Mouse (Mus musculus) lung, embryonic 14.5 days (tissue): Measurements from ENCODE around the gene P3h3. TPM values are rescaled to one million over a fixed set of nuclear protein-coding genes. Genes with fewer than 3 reads are reported as not detected.
A peak's percentile ranks its signal among the peaks of the same experiment; 100 is the strongest.
"Not testable (repeated sequence)": the region's sequence is repeated elsewhere in the genome, so short reads cannot be mapped to it uniquely, and the experiment has no call there.

ENCODE experiments used
- ATAC-seq: fragments of 200-750 bp; cut with Nextera tagmentation; 2 replicates; pipeline ENCODE4 v1.8.0; 2017; ENCODE audit warnings: mild to moderate bottlenecking, moderate TSS enrichment, moderate library complexity; ENCODE audit not compliant: insufficient read depth
- DNase-seq: peaks from one replicate; pipeline ENCODE4 v3.0.0-alpha.2; 2015
- H3K27ac ChIP-seq: fragments of 300-500 bp; sonication (generic); 2 replicates; pipeline ENCODE4 v1.5.1; 2014; ENCODE audit warnings: low read depth, mild to moderate bottlenecking, moderate library complexity
- H3K27me3 ChIP-seq: fragments of 300-500 bp; sonication (generic); 2 replicates; pipeline ENCODE4 v1.6.1; 2014; ENCODE audit warnings: low read length, control low read depth; ENCODE audit not compliant: insufficient read depth
- H3K36me3 ChIP-seq: fragments of 300-500 bp; sonication (generic); 2 replicates; pipeline ENCODE4 v1.6.1; 2014; ENCODE audit warnings: control low read depth; ENCODE audit not compliant: insufficient read depth
- H3K4me1 ChIP-seq: fragments of 300-500 bp; sonication (generic); 2 replicates; pipeline ENCODE4 v1.6.1; 2014; ENCODE audit warnings: antibody characterized with exemption, control low read depth; ENCODE audit not compliant: insufficient read depth
- H3K4me2 ChIP-seq: fragments of 300-500 bp; sonication (generic); 2 replicates; pipeline ENCODE4 v1.6.1; 2014; ENCODE audit warnings: mild to moderate bottlenecking
- H3K4me3 ChIP-seq: fragments of 300-500 bp; sonication (generic); 2 replicates; pipeline ENCODE4 v1.5.1; 2014; ENCODE audit warnings: low read depth, low read length
- H3K9ac ChIP-seq: fragments of 300-500 bp; sonication (generic); 2 replicates; pipeline ENCODE4 v1.6.1; 2014
- H3K9me3 ChIP-seq: fragments of 300-500 bp; sonication (generic); 2 replicates; pipeline ENCODE4 v1.6.1; 2016; ENCODE audit warnings: low read depth, low read length, control low read depth
- CTCF ChIP-seq: IDR thresholded peaks from 2 replicates; pipeline ENCODE4 v1.5.1; 2016; ENCODE audit warnings: antibody characterized with exemption, low read depth
- WGBS: fragments of 180-500 bp; shearing (Covaris S2); extraction: QIAGEN DNeasy Blood & Tissue Kit; methylation state at CpG from one replicate; pipeline ENCODE4 v1.1.7; 2014; 5-methylcytosine and 5-hydroxymethylcytosine counted together
- polyA plus RNA-seq: library from polyadenylated mRNA; unstranded; fragments of >200 nt; fragmentation: Nextera tagmentation; extraction: Ambion mirVana; gene quantifications from 2 replicates; pipeline ENCODE4 v1.2.1, GENCODE M21; 2014

Gene P3h3
- polyA plus RNA-seq, 1 experiment from 2014 or later: 34.3 TPM

DNA sequence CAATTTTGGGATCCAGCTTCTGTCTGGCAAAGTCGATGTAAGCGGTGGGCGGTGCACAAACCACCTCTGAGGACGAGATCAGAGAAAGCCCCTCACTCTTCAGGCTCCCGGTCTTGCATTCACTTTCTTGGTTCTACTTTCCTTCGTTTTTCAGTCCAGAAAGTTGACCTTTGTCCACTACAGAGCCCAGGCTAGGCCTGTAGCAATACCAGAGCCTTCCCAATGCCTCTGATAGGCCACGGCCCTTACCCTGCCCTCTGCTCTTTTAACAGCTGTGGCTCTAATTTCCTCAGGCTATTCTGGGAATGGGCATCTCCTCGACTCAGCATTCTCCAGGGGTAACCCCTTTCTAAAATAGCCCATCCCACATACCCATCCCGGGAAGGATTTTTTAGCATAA, 44.7 kb downstream of the P3h3 start:
- Histone ChIP-seq H3K9ac (peak overlapping the region; percentile 85), H3K27me3 (no peaks in the 10 kb centered on the region), H3K4me2 (peak overlapping the region; percentile 64), H3K4me1 (peaks cover 18% of the 10 kb centered on the region), H3K4me3 (peak overlapping the region; percentile 76), H3K9me3 (no peaks in the 10 kb centered on the region), H3K36me3 (peaks cover 56% of the 10 kb centered on the region), H3K27ac (peak overlapping the region; percentile 96)
- 10% methylated on average over 9 of the region's 9 CpGs for WGBS
- no peak for TF ChIP-seq CTCF
- DNase-seq (peak; percentile 20), ATAC-seq (no peak)

- Histone ChIP-seq H3K36me3 (peaks cover 47% of the 10 kb centered on the region), H3K4me3 (peak overlapping the region; percentile 76), H3K4me2 (peak overlapping the region; percentile 64), H3K9ac (peak overlapping the region; percentile 85), H3K9me3 (no peaks in the 10 kb centered on the region), H3K4me1 (peaks cover 18% of the 10 kb centered on the region), H3K27me3 (no peaks in the 10 kb centered on the region), H3K27ac (no peak overlapping the region)
- no peak for TF ChIP-seq CTCF
- WGBS: 70% methylated on average over 24 of the region's 24 CpGs
- ATAC-seq (no peak), DNase-seq (no peak)
Observed at GRCm38 (mm10) chr6:124811701-124812560, 45.6 kb downstream of the P3h3 start.

- no peaks in the 10 kb centered on the region for H3K27me3 ChIP-seq
- H3K36me3 ChIP-seq: peaks cover 41% of the 10 kb centered on the region
- TF ChIP-seq CTCF: no peak
- H3K4me3 ChIP-seq: no peak overlapping the region
- 76% methylated on average over 4 of the region's 4 CpGs for WGBS
- H3K9me3 ChIP-seq: no peaks in the 10 kb centered on the region
- ATAC-seq (no peak), DNase-seq (no peak)
- no peak overlapping the region for H3K9ac ChIP-seq
- peaks cover 18% of the 10 kb centered on the region for H3K4me1 ChIP-seq
- no peak overlapping the region for H3K27ac ChIP-seq
- H3K4me2 ChIP-seq: no peak overlapping the region
Observed at GRCm38 (mm10) chr6:124811403-124811665, 46.2 kb downstream of the P3h3 start.

DNA sequence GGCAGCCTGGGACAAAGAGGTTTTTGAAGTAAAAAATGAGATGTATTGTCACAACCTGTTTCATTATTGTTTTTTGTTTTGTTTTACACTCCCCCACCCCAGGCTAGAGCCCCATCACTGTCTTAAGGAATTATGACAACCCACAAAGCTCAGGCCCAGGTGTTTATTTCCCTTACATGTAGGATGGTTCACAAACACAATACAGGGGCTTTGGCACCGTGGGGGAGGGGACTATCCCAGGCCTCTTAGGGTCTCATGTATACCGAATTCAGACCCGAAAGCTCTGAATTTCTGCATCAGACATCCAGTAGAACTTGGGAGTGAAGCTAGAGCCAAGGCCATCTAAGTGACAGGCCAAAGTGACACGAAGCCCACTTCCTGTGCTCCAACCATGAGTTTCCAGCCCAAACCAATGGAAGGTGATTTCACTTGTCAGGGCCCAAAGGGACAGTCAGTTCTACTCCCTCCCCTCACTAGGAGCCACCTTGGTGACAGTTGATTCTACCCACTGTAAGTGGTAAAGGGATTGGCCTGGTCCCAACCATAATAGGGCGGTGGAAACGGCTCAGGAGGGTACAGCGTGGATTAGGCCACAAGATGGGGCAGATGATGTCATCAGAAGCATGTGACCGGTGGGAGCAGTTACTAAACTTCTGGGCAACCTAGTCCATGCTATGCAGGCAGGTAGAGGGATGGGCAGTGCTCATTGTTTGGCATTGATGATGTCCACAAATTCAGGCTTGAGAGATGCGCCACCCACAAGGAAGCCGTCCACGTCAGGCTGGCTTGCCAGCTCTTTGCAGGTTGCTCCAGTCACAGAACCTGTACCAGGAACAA, 46.8 kb downstream of the P3h3 start:
- Histone ChIP-seq H3K4me1 (peaks cover 21% of the 10 kb centered on the region), H3K4me3 (0 out of 2 replicates have a peak overlapping the region, but pooled peaks have one; percentile 1), H3K36me3 (peaks cover 35% of the 10 kb centered on the region)
- not testable (repeated sequence) for H3K27ac ChIP-seq, DNase-seq, H3K4me2 ChIP-seq, H3K9me3 ChIP-seq, ATAC-seq, H3K9ac ChIP-seq, H3K27me3 ChIP-seq
- WGBS: 77% methylated on average over 11 of the region's 11 CpGs

GRCm38 (mm10) chr6:124809775-124810538, 47.6 kb downstream of the P3h3 start:
- TF ChIP-seq CTCF: no peak
- Histone ChIP-seq H3K27me3 (no peaks in the 10 kb centered on the region), H3K9me3 (no peaks in the 10 kb centered on the region), H3K4me1 (peaks cover 21% of the 10 kb centered on the region), H3K4me3 (peak overlapping the region; percentile 59), H3K36me3 (peaks cover 28% of the 10 kb centered on the region), H3K27ac (peak overlapping the region; percentile 90), H3K4me2 (peak overlapping the region; percentile 98), H3K9ac (peak overlapping the region; percentile 68)
- no peak for DNase-seq
- ATAC-seq: no peak; the same call in 1 of the 2 replicates
- WGBS: 36% methylated on average over 14 of the region's 14 CpGs

DNA sequence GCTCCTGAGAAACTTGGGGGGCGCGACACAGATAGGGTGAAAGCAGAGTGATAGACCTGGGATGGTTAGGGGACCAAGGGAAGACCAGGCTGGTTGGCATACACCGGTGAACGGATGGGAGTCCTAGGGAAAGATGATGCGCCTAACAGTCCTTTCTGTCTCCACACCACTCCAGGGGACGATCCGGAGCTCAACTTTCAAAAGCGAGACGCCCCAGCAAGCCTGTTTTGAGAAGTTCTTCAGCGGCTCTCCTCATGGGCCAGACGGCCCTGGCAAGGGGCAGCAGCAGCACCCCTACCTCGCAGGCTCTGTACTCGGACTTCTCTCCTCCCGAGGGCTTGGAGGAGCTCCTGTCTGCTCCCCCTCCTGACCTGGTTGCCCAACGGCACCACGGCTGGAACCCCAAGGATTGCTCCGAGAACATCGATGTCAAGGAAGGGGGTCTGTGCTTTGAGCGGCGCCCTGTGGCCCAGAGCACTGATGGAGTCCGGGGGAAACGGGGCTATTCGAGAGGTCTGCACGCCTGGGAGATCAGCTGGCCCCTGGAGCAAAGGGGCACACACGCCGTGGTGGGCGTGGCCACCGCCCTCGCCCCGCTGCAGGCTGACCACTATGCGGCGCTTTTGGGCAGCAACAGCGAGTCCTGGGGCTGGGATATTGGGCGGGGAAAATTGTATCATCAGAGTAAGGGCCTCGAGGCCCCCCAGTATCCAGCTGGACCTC, 48.3 kb downstream of the P3h3 start:
- under 1% methylated on average over 35 of the region's 35 CpGs for WGBS
- peak; percentile 3 for ATAC-seq

More for the DNA sequence above, 48.3 kb downstream of the P3h3 start:
- Histone ChIP-seq H3K4me3 (peak overlapping the region; percentile 59), H3K27me3 (no peaks in the 10 kb centered on the region), H3K27ac (peak overlapping the region; percentile 90), H3K4me2 (peak overlapping the region; percentile 98), H3K9ac (peak overlapping the region; percentile 68), H3K4me1 (peaks cover 15% of the 10 kb centered on the region; the same call in 1 of the 2 replicates), H3K36me3 (peaks cover 28% of the 10 kb centered on the region), H3K9me3 (no peaks in the 10 kb centered on the region)
- peak; percentile 93 for DNase-seq
- peak; percentile 83 for TF ChIP-seq CTCF
